Mouse (Mus musculus) neural tube, embryonic 10.5 days (tissue): Measurements from ENCODE around the gene Ttf1.
A peak's percentile ranks its signal among the peaks of the same experiment; 100 is the strongest.
"Not testable (repeated sequence)": the region's sequence is repeated elsewhere in the genome, so short reads cannot be mapped to it uniquely, and the experiment has no call there.

Source experiments
- DNase-seq: peaks from one replicate; pipeline ENCODE4 v3.0.0-alpha.2; 2017; ENCODE audit warnings: low spot score; ENCODE audit errors: extremely low spot score

Gene Ttf1

GRCm38 (mm10) chr2:29054991-29055390 is 5.1 kb upstream of the Ttf1 start, which contains the start of gene Cfap77:
TSS of gene Cfap77 (minus strand) at chr2:29055066.
- DNase-seq, result peak; percentile 75

DNA sequence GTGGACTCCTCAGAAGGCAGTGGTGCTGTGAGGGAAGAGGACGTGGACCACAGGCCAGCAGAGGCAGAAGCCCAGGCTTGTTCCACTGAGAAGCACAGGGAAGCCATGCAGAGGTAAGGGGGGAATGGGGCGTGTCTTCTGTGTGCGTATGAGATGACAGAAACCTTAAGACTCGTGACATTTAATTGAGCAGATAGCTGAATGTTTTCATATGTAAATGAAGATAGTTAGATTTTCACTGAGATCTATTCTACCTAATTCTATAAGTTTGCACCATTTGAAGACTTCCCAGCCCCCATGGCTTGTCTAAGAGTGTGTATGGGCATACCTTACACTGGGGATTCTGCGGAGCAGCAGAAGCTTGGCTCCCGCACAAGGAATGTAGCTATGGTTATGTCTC is 5.7 kb downstream of the Ttf1 start:
- DNase-seq, result no peak

GRCm38 (mm10) chr2:29066410-29066809 is 6.3 kb downstream of the Ttf1 start:
- DNase-seq, result no peak

GRCm38 (mm10) chr2:29074676-29075075 is 14.6 kb downstream of the Ttf1 start:
- no peak for DNase-seq

- DNase-seq, result no peak
Observed at GRCm38 (mm10) chr2:29075331-29076070, 15.4 kb downstream of the Ttf1 start.

- no peak for DNase-seq
Observed at GRCm38 (mm10) chr2:29076226-29076625, 16.2 kb downstream of the Ttf1 start.

DNA sequence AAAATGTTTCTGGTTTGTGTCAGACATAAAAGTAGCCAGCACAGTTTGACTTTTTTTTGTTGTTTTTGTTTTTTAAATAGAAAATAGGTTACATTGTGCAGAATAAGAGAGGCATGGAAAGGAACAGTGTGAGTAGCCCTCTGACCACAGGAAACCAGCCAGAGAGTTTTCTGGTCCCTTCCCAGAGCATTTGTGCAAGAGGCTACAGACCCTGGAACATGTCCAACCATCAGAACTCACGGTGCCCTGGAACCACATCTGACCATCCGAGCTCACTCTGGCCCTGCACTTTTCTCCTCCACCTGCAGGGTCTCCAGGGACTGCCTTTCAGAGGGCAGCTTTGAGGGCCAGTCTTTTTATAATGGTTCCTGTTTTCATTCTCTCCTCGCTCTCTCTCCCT is 21.9 kb downstream of the Ttf1 start:
- no peak for DNase-seq

GRCm38 (mm10) chr2:29086026-29086425 is 26.0 kb downstream of the Ttf1 start:
- no peak for DNase-seq

DNA sequence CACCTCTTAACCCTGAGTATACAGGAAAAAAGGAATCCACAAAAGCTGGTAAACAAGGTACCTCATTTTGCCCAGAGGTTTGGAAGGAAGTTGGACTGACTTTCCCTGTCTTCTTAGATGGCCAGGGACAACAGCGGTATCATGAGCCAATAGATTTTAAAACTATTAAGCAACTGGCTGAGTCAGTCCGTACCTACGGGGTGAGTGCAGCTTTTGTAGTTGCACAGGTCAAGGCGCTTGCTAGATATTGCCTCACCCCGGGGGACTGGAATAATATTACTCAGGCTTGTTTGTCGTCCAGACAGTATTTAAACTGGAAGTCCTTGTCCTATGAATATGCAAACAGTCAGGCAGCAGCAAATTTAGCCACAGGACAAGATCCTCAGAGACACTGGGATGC is 29.2 kb downstream of the Ttf1 start:
- DNase-seq, result not testable (repeated sequence)

DNA sequence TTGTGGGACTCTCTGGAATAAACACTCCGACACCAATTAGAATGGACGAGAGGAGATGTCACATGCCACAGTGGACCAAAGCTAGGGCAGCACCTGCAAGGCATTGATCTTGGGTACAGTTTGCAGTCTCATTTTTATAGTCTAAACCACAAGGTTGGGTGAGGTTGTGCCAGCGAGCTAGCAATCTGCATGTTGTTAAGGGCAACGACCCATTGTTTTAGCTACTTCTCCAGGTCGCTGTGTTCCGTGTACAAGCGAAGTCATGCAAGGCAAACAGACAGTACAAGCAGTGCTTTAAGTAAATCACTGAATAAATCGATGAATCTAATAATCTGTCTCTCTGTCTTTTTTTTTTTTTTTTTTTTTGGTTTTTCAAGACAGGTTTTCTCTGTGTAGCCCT is 35.6 kb downstream of the Ttf1 start:
- no peak for DNase-seq

GRCm38 (mm10) chr2:29096751-29097150 is 36.7 kb downstream of the Ttf1 start:
- DNase-seq, result no peak

DNA sequence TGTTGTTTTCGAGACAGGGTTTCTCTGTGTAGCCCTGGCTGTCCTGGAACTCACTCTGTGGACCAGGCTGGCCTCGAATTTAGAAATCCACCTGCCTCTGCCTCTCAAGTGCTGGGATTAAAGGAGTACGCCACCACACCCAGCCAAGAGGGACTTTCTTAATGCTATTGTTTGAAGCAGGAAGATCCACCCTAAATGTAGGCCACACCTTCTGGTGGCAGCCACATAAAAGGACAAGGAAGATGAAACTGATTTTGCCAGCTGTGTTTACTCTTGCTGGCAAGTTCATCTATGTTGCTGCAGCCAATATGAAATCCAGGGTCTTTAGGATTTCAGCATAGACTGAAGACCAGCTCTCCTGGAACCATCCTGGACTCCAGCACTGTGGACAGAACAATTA is 37.4 kb downstream of the Ttf1 start:
- no peak for DNase-seq

DNA sequence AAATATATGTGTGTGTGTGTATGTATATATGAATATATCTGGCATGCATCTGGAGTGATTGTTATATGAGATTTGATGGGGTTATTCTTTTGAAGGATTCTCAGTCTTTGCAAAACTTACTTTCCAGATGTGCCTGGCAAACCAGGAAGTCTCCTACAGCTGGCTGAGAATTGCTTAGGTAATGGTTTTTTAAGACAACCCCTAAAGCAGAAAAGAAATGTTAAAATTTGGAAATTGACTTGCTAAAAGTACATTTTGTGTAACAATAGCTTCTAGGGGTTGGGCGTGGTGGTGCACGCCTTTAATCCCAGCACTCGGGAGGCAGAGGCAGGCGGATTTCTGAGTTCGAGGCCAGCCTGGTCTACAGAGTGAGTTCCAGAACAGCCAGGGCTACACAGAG is 37.9 kb downstream of the Ttf1 start:
- not testable (repeated sequence) for DNase-seq

- no peak for DNase-seq
Observed at GRCm38 (mm10) chr2:29098786-29099185, 38.7 kb downstream of the Ttf1 start.

- no peak for DNase-seq
Observed at GRCm38 (mm10) chr2:29099646-29100045, 39.6 kb downstream of the Ttf1 start.

DNA sequence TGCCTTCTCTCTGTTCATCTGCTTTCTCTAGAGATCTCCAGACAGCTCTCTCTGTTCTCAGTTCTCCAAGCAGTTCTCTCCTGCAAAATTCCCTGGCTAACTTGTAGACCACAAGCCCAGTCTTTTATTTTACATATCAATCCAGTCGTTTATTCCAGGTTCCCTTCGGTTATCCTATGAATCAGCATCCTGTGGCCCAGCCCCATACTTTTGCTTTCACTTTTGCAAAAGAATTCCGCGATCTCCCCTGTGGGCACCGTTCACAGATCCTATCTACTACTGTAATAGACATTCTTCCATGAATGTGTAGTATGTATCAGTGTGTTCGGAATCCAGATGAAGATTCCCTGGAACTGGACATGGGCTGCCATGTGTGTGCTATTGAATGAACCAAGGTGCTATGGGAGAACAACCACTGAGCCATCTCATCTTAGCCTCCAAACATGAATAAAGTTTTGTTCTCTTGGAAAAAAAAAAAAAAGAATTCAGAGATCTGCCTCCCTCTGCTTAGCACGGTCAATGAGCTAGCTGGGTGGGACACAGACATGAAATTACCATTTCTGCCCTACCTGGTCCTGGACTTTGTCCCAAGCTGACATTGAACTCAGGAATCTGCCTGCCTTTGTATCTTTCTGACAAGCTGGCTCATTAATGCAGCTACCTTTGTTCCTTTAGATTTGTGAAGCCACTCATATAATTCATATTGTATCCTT is 40.9 kb downstream of the Ttf1 start:
- no peak for DNase-seq

- not testable (repeated sequence) for DNase-seq
Observed at GRCm38 (mm10) chr2:29102416-29103377, 42.6 kb downstream of the Ttf1 start.

GRCm38 (mm10) chr2:29120969-29121368 is 60.9 kb downstream of the Ttf1 start:
- DNase-seq, result no peak

- no peak for DNase-seq
Observed at GRCm38 (mm10) chr2:29122446-29122845, 62.4 kb downstream of the Ttf1 start.

GRCm38 (mm10) chr2:29123907-29124569 is 64.0 kb downstream of the Ttf1 start, which contains the start of gene Setx:
TSS of gene Setx (plus strand) at chr2:29124181.
- DNase-seq, result no peak

DNA sequence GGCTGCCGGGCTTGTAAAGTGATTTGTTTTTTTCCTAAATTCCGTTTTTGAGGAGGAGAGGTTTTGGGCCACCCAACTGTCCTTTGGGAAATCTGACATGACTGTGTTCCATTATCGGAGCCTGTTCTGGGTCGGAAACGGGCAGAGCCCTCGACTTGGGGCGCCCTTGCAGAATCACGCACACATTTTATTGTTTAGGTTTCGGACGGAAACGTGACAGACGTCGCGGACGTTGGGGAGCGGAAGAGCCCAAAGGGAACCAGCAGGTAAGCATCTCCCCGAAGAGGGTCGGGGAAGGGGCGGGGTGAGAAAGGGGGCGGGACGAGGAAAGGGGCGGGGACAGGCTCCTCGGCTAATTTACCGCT is 64.5 kb downstream of the Ttf1 start:
- no peak for DNase-seq
